ENCODE assay signal across 1 mouse cellular context in the genomic region with DNA sequence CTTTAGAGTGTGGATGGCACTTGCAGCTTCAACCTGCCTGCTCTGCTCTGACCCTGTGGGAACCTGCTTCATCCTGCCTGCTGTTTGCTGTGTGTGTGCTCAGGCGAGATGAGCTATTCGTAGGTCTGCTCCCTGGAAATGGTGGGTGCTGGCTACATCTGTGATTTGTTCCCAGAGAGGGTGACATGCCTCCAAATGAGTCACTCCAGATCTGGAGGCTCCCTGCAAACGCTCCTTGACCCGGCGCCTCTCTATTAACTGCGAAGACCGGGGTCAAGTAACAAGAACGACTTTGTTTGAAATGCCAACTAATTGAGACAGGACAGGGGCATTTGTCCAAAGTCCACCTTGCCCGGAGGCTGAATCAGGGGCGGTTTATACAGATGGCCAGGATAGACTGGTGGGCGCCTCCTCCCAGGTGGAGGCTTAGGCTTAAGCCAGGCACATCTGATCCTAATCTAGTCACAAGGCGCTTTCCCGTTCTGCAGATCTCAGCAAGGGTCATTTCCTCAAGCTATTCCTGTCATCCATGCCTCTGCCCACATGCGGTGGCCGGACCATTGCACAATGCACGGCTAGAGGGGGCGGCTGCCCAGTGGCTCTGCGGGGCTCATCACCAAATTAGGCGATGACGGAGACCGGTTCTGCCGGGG.
TF ChIP-seq lines count a peak whose summit lies in the region.

No protein-coding gene starts in this region.

TF ChIP-seq in myocyte, 11 proteins besides CTCF, POLR2A, EP300 and RAD21 (continued from another document):
- TF ChIP-seq USF1 (IDR thresholded peaks at IDR 0.05; ENCODE audit: low read depth) (no peak), REST (IDR thresholded peaks at IDR 0.05; ENCODE audit: insufficient read depth, insufficient read length) (no peak), MAX (IDR thresholded peaks at IDR 0.05; ENCODE audit: low read depth) (no peak)
